In genomic region chr13:104442559-104442958, GRCm38 (mm10) we compare ENCODE assay signal across 20 mouse cellular contexts.
A peak's percentile ranks its signal among the peaks of the same experiment; 100 is the strongest.
DNase-seq lines count a peak whose midpoint lies in the region; ATAC-seq and TF ChIP-seq lines count a peak whose summit lies in the region.
"Had no signal": no experiment of that assay in that cellular context is flagged by ENCODE, and none has a peak within 500 bp of the region (broad histone marks: within the 10 kb centered on the region; RNA-seq: fewer than 3 reads in every experiment).

No protein-coding gene starts in this region.

- H3K36me3 ChIP-seq in kidney, postnatal 0 days (ENCODE audit: insufficient read depth, low read length), result no peaks in the 10 kb centered on the region
- peaks cover 12% of the 10 kb centered on the region for H3K36me3 ChIP-seq in limb, embryonic 10.5 days
- H3K36me3 ChIP-seq: hindbrain, embryonic 15.5 days had no signal

- no peak overlapping the region for H3K4me3 ChIP-seq in kidney, postnatal 0 days (replicated peaks; ENCODE audit: low read depth, low read length)
- no peak overlapping the region for H3K4me3 ChIP-seq in limb, embryonic 10.5 days
- H3K4me3 ChIP-seq: gastrocnemius, adult 2 months; hindbrain, embryonic 12.5 days; hindbrain, embryonic 15.5 days had no signal

- no peaks in the 10 kb centered on the region for H3K9me3 ChIP-seq in kidney, postnatal 0 days (replicated peaks; ENCODE audit: low read length)
- H3K9me3 ChIP-seq in limb, embryonic 10.5 days (replicated peaks), result no peaks in the 10 kb centered on the region
- H3K9me3 ChIP-seq: hindbrain, embryonic 12.5 days; hindbrain, embryonic 15.5 days had no signal

- peak; percentile 41 to 65 for DNase-seq in adrenal gland, adult (ENCODE audit: inconsistent age in 2 of 2, low spot score in 1 of 2)
- no peak for DNase-seq in adrenal gland, adult 18-20 months (ENCODE audit: low spot score in 2 of 2)
- DNase-seq in kidney, postnatal 0 days (ENCODE audit: low spot score), result peak; percentile 29
- no peak for DNase-seq in kidney, adult 8-10 months
- peak; percentile 8 for DNase-seq in NIH3T3 (ENCODE audit: low read depth)
- DNase-seq in adrenal gland, postnatal 36 days, result peak; percentile 22 to 35
- no peak for DNase-seq in limb, embryonic 10.5 days (ENCODE audit: low spot score)
- DNase-seq: cerebellum, adult 18-20 months; cerebellum, adult 9-10 months; cerebellum, postnatal 14 days; forebrain, postnatal 0 days; gastrocnemius, adult 2 months; gastrocnemius, postnatal 14 days; heart, adult 11 months had no signal

- H3K4me2 ChIP-seq in kidney, postnatal 0 days (ENCODE audit: low read length), result no peak overlapping the region
- H3K4me2 ChIP-seq: heart, embryonic 11.5 days; hindbrain, embryonic 12.5 days; hindbrain, embryonic 15.5 days had no signal

- no peak for TF ChIP-seq CTCF in kidney, postnatal 0 days (IDR thresholded peaks at IDR 0.05; ENCODE audit: low read depth)

- ATAC-seq in kidney, postnatal 0 days (replicated peaks; ENCODE audit: low FRiP score, low read depth), result no peak
- ATAC-seq in megakaryocyte progenitor cell, adult 5-6 weeks (replicated peaks; ENCODE audit: poor library complexity), result no peak
- ATAC-seq: forebrain, embryonic 14.5 days; forebrain, postnatal 0 days; Patski had no signal

- no peaks in the 10 kb centered on the region for H3K4me1 ChIP-seq in kidney, postnatal 0 days (replicated peaks; ENCODE audit: insufficient read depth, low read length)
- no peaks in the 10 kb centered on the region for H3K4me1 ChIP-seq in limb, embryonic 10.5 days
- H3K4me1 ChIP-seq: hindbrain, embryonic 12.5 days; hindbrain, embryonic 15.5 days had no signal

- no peaks in the 10 kb centered on the region for H3K27me3 ChIP-seq in kidney, postnatal 0 days (ENCODE audit: insufficient read depth, low read length)
- no peaks in the 10 kb centered on the region for H3K27me3 ChIP-seq in limb, embryonic 10.5 days (ENCODE audit: low read depth, poor library complexity, severe bottlenecking)
- H3K27me3 ChIP-seq: hindbrain, embryonic 12.5 days; hindbrain, embryonic 15.5 days; Patski had no signal

- WGBS in kidney, postnatal 0 days, result 71% methylated on average over 7 of the region's 7 CpGs
- WGBS in limb, embryonic 10.5 days, result 89% methylated on average over 7 of the region's 7 CpGs

- H3K27ac ChIP-seq in kidney, postnatal 0 days, result no peak overlapping the region
- H3K27ac ChIP-seq in limb, embryonic 10.5 days, result no peak overlapping the region
- H3K27ac ChIP-seq: gastrocnemius, adult 2 months; hindbrain, embryonic 12.5 days; hindbrain, embryonic 15.5 days had no signal

- no peak overlapping the region for H3K9ac ChIP-seq in kidney, postnatal 0 days (ENCODE audit: low read depth, low read length)
- H3K9ac ChIP-seq: forebrain, postnatal 0 days; hindbrain, embryonic 12.5 days; hindbrain, embryonic 15.5 days had no signal

Comparison
In these comparisons a context has a peak if more than half of its experiments do, and no peak if none do; other contexts are left out.
1. DNase-seq: peak in adrenal gland, adult (2 of 2), kidney, postnatal 0 days (single experiment), NIH3T3 (single experiment) and adrenal gland, postnatal 36 days (2 of 2); none in adrenal gland, adult 18-20 months (0 of 2), kidney, adult 8-10 months (0 of 2) and limb, embryonic 10.5 days (single experiment).